Mouse (Mus musculus) heart, postnatal 0 days (tissue): ENCODE results near the gene March1.

Experiments used
- CTCF ChIP-seq: IDR thresholded peaks from 2 replicates; pipeline ENCODE4 v1.5.1; 2016; ENCODE audit warnings: antibody characterized with exemption, control low read depth, low read depth
- EP300 ChIP-seq: IDR thresholded peaks from 2 replicates; pipeline ENCODE4 v1.6.1; 2016; ENCODE audit warnings: antibody characterized with exemption, low read depth

GRCm38 (mm10) chr8:65645502-65645901 lies 27.8 kb downstream of the March1 start:
- TF ChIP-seq CTCF (no peak), EP300 (no peak)
